Mouse (Mus musculus) C2C12 (cell line): ENCODE measurements around the gene Mlxip. TPM values are rescaled to one million over a fixed set of nuclear protein-coding genes. Genes with fewer than 3 reads are reported as not detected.

ENCODE experiments used
- H3K27me3 ChIP-seq: one replicate; pipeline ENCODE4 v1.6.1; 2011; ENCODE audit not compliant: control insufficient read depth, insufficient read depth, insufficient read length
- H3K36me3 ChIP-seq: one replicate; pipeline ENCODE4 v1.6.1; 2011; ENCODE audit not compliant: control insufficient read depth, insufficient read depth
- H3K4me3 ChIP-seq: one replicate; pipeline ENCODE4 v1.5.1; 2011; ENCODE audit warnings: mild to moderate bottlenecking, control low read depth; ENCODE audit not compliant: poor library complexity, insufficient read depth, severe bottlenecking
- H3K79me2 ChIP-seq: one replicate; pipeline ENCODE4 v1.6.1; 2011; ENCODE audit not compliant: control insufficient read depth, insufficient read depth
- H3K79me3 ChIP-seq: one replicate; pipeline ENCODE4 v1.6.1; 2011; ENCODE audit warnings: low read depth, control low read depth
- H3ac ChIP-seq: one replicate; pipeline ENCODE3; 2011; ENCODE audit warnings: low read depth; ENCODE audit not compliant: control insufficient read depth, insufficient read length
- CEBPB ChIP-seq: IDR thresholded peaks from one replicate; pipeline ENCODE4 v1.6.1; 2011; ENCODE audit warnings: low read depth, mild to moderate bottlenecking, control low read depth, moderate library complexity
- CTCF ChIP-seq: IDR thresholded peaks from one replicate; pipeline ENCODE4 v1.5.1; 2011; ENCODE audit not compliant: control insufficient read depth, insufficient read depth, insufficient read length
- FOSL1 ChIP-seq: IDR thresholded peaks from one replicate; pipeline ENCODE4 v1.8.0; 2011; ENCODE audit warnings: mild to moderate bottlenecking, low read length; ENCODE audit not compliant: poor library complexity, insufficient read depth, severe bottlenecking
- MAX ChIP-seq: IDR thresholded peaks from one replicate; pipeline ENCODE4 v1.6.1; 2011; ENCODE audit warnings: mild to moderate bottlenecking, control low read depth
- MYOD1 ChIP-seq: IDR thresholded peaks from one replicate; pipeline ENCODE4 v1.6.1; 2011; ENCODE audit warnings: low read depth; ENCODE audit not compliant: control insufficient read depth, insufficient read length
- MYOG ChIP-seq: IDR thresholded peaks from one replicate; pipeline ENCODE4 v1.6.1; 2011; ENCODE audit not compliant: control insufficient read depth, insufficient read length; ENCODE audit errors: extremely low read depth
- USF1 ChIP-seq: IDR thresholded peaks from one replicate; pipeline ENCODE4 v1.6.1; 2011; ENCODE audit warnings: low read depth, mild to moderate bottlenecking, control low read depth, moderate library complexity
- polyA plus RNA-seq: library from polyadenylated mRNA; unstranded; fragments of >200 nt; fragmentation: generic; extraction: Trizol; gene quantifications from one replicate; pipeline ENCODE4 v1.2.1, GENCODE M21; 2012; ENCODE audit warnings: missing spikeins

Mlxip gene
- polyA plus RNA-seq, 1 experiment, result 4.0 TPM

GRCm38 (mm10) chr5:123368869-123369488 lies 25.6 kb upstream of the Mlxip start:
- TF ChIP-seq MYOD1 (no peak), CTCF (peak; percentile 80)
- no peaks in the 10 kb centered on the region for H3K79me2 ChIP-seq
- no peak overlapping the region for H3ac ChIP-seq
- peaks cover 13% of the 10 kb centered on the region for H3K36me3 ChIP-seq
- no peaks in the 10 kb centered on the region for H3K27me3 ChIP-seq
- no peak overlapping the region for H3K4me3 ChIP-seq
- no peaks in the 10 kb centered on the region for H3K79me3 ChIP-seq

- Histone ChIP-seq H3K79me3 (no peaks in the 10 kb centered on the region), H3ac (no peak overlapping the region), H3K36me3 (peaks cover 13% of the 10 kb centered on the region), H3K27me3 (no peaks in the 10 kb centered on the region), H3K4me3 (no peak overlapping the region), H3K79me2 (no peaks in the 10 kb centered on the region)
- no peak for TF ChIP-seq MYOG
Measured at GRCm38 (mm10) chr5:123370049-123370448, 24.5 kb upstream of the Mlxip start.

- H3K79me2 ChIP-seq, result no peaks in the 10 kb centered on the region
- H3K36me3 ChIP-seq, result peaks cover 13% of the 10 kb centered on the region
- no peaks in the 10 kb centered on the region for H3K79me3 ChIP-seq
- no peaks in the 10 kb centered on the region for H3K27me3 ChIP-seq
- H3K4me3 ChIP-seq, result no peak overlapping the region
- H3ac ChIP-seq, result no peak overlapping the region
- TF ChIP-seq USF1 (no peak), MYOG (no peak)
Measured at GRCm38 (mm10) chr5:123375262-123375661, 19.3 kb upstream of the Mlxip start.

- no peak overlapping the region for H3ac ChIP-seq
- H3K36me3 ChIP-seq, result peaks cover 10% of the 10 kb centered on the region
- H3K79me3 ChIP-seq, result no peaks in the 10 kb centered on the region
- TF ChIP-seq MYOG, result no peak
- no peak for TF ChIP-seq CEBPB
- no peak for TF ChIP-seq FOSL1
- no peak for TF ChIP-seq MYOD1
- TF ChIP-seq MAX, result no peak
- no peak for TF ChIP-seq USF1
- no peak for TF ChIP-seq CTCF
- H3K79me2 ChIP-seq, result no peaks in the 10 kb centered on the region
- no peak overlapping the region for H3K4me3 ChIP-seq
- no peaks in the 10 kb centered on the region for H3K27me3 ChIP-seq
Measured at GRCm38 (mm10) chr5:123375793-123376452, 18.7 kb upstream of the Mlxip start.

GRCm38 (mm10) chr5:123376569-123376968 lies 18.0 kb upstream of the Mlxip start:
- TF ChIP-seq CEBPB, result no peak
- TF ChIP-seq MYOD1, result no peak
- TF ChIP-seq USF1, result no peak
- no peak for TF ChIP-seq CTCF
- no peak for TF ChIP-seq MYOG
- TF ChIP-seq FOSL1, result no peak
- TF ChIP-seq MAX, result no peak
- peaks cover 10% of the 10 kb centered on the region for H3K36me3 ChIP-seq
- no peaks in the 10 kb centered on the region for H3K79me3 ChIP-seq
- no peaks in the 10 kb centered on the region for H3K79me2 ChIP-seq
- H3ac ChIP-seq, result no peak overlapping the region
- H3K27me3 ChIP-seq, result no peaks in the 10 kb centered on the region
- no peak overlapping the region for H3K4me3 ChIP-seq

- Histone ChIP-seq H3K79me2 (no peaks in the 10 kb centered on the region), H3K4me3 (no peak overlapping the region), H3K27me3 (no peaks in the 10 kb centered on the region), H3ac (no peak overlapping the region), H3K79me3 (no peaks in the 10 kb centered on the region), H3K36me3 (peaks cover 10% of the 10 kb centered on the region)
- TF ChIP-seq CTCF (peak; percentile 57), MYOG (no peak), USF1 (no peak), CEBPB (no peak), MYOD1 (no peak), MAX (no peak)
Measured at GRCm38 (mm10) chr5:123377120-123377955, 17.3 kb upstream of the Mlxip start.
